Mouse (Mus musculus) megakaryocyte, embryonic 14.5 days (primary cell): Measurements from ENCODE around the gene Rnf167.

Experiments used
- FLI1 ChIP-seq: IDR thresholded peaks from 2 replicates; pipeline ENCODE4 v1.6.1; 2012; ENCODE audit warnings: low read length, inconsistent platforms, mixed read lengths
- GATA1 ChIP-seq: IDR thresholded peaks from 3 replicates; pipeline ENCODE4 v1.6.1; 2012; ENCODE audit warnings: mixed read lengths, low read length, inconsistent platforms, borderline replicate concordance

DNA sequence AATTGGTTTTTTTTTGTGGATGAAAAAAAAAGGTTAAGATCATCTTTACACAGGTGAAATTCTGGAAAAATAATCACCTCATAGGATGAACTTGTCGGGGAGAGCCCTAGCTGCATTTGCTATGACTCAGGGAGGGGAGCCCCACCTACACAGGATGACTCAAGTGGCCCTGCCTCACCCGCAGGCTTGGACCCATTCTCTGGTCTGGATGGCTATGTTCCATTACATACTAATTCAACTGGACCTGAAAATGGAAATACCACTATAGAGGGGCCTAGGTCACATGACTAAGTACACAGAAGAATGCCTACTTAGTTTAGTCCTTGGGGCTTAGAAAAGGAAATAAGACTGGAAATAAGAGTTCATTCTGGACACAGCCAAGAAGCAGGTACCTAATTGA lies 4.4 kb downstream of the Rnf167 start:
- TF ChIP-seq GATA1 (no peak), FLI1 (no peak)
